ENCODE assay signal across 8 mouse cellular contexts in genomic region chr4:147940111-147940510, GRCm38 (mm10). TPM values are rescaled to one million over a fixed set of nuclear protein-coding genes. Genes with fewer than 3 reads are reported as not detected.
DNase-seq lines count a peak whose midpoint lies in the region; ATAC-seq and TF ChIP-seq lines count a peak whose summit lies in the region.

No protein-coding gene starts in this region.

- peak overlapping the region; percentile 95 for H3K4me2 ChIP-seq in kidney, postnatal 0 days (ENCODE audit: low read length)
- H3K4me2 ChIP-seq in neural tube, embryonic 14.5 days (ENCODE audit: low read depth, low read length), result peak overlapping the region; percentile 98; the same call in 1 of the 2 replicates

- DNase-seq in embryo, embryonic 11 days, result peak; percentile 25
- no peak for DNase-seq in embryo, embryonic 10 days (ENCODE audit: low spot score)
- peak; percentile 37 for DNase-seq in kidney, postnatal 0 days (ENCODE audit: low spot score)

- WGBS in kidney, postnatal 0 days, result 32% methylated on average over 9 of the region's 9 CpGs
- 46% methylated on average over 9 of the region's 9 CpGs for WGBS in neural tube, embryonic 14.5 days

- H3K4me1 ChIP-seq in megakaryocyte, embryonic 14.5 days, result peaks cover 87% of the 10 kb centered on the region
- peaks cover 35% of the 10 kb centered on the region for H3K4me1 ChIP-seq in kidney, postnatal 0 days (replicated peaks; ENCODE audit: insufficient read depth, low read length)
- peaks cover 16% of the 10 kb centered on the region for H3K4me1 ChIP-seq in neural tube, embryonic 14.5 days (ENCODE audit: control insufficient read depth, insufficient read depth, low read length)

- H3K27me3 ChIP-seq in megakaryocyte, embryonic 14.5 days (replicated peaks), result peaks cover 2% of the 10 kb centered on the region
- H3K27me3 ChIP-seq in kidney, postnatal 0 days (ENCODE audit: insufficient read depth, low read length), result no peaks in the 10 kb centered on the region
- H3K27me3 ChIP-seq in neural tube, embryonic 14.5 days (ENCODE audit: control insufficient read depth, insufficient read depth, low read length), result peaks cover 3% of the 10 kb centered on the region

- no peaks in the 10 kb centered on the region for H3K9me3 ChIP-seq in megakaryocyte, embryonic 14.5 days
- H3K9me3 ChIP-seq in kidney, postnatal 0 days (replicated peaks; ENCODE audit: low read length), result no peaks in the 10 kb centered on the region
- H3K9me3 ChIP-seq in neural tube, embryonic 14.5 days (ENCODE audit: control insufficient read depth, low read length), result no peaks in the 10 kb centered on the region

- ATAC-seq in megakaryocyte, adult 5-6 weeks (ENCODE audit: poor library complexity, severe bottlenecking), result no peak
- ATAC-seq in kidney, postnatal 0 days (replicated peaks; ENCODE audit: low FRiP score, low read depth), result no peak
- ATAC-seq in neural tube, embryonic 14.5 days (ENCODE audit: low read depth), result no peak
- no peak for ATAC-seq in inflammation-experienced regulatory T-cells, adult 6 months
- no peak for ATAC-seq in megakaryocyte progenitor cell, adult 5-6 weeks (replicated peaks; ENCODE audit: poor library complexity)

- H3K9ac ChIP-seq in kidney, postnatal 0 days (ENCODE audit: low read depth, low read length), result 0 out of 2 replicates have a peak overlapping the region, but pooled peaks have one; percentile 15
- H3K9ac ChIP-seq in neural tube, embryonic 14.5 days (replicated peaks; ENCODE audit: low read depth, low read length), result no peak overlapping the region

- peak overlapping the region; percentile 81 for H3K27ac ChIP-seq in kidney, postnatal 0 days
- peak overlapping the region; percentile 8 for H3K27ac ChIP-seq in neural tube, embryonic 14.5 days (ENCODE audit: low read depth, low read length)

- TF ChIP-seq CTCF in kidney, postnatal 0 days (IDR thresholded peaks at IDR 0.05; ENCODE audit: low read depth), result no peak

- H3K36me3 ChIP-seq in megakaryocyte, embryonic 14.5 days (replicated peaks; ENCODE audit: low read length), result peaks cover 28% of the 10 kb centered on the region
- H3K36me3 ChIP-seq in kidney, postnatal 0 days (ENCODE audit: insufficient read depth, low read length), result peaks cover 6% of the 10 kb centered on the region; the same call in 1 of the 2 replicates
- H3K36me3 ChIP-seq in neural tube, embryonic 14.5 days (ENCODE audit: control insufficient read depth, insufficient read depth, low read length), result peaks cover 7% of the 10 kb centered on the region

- H3K4me3 ChIP-seq in megakaryocyte, embryonic 14.5 days (replicated peaks), result peak overlapping the region; percentile 100
- peak overlapping the region; percentile 8; the same call in 1 of the 2 replicates for H3K4me3 ChIP-seq in kidney, postnatal 0 days (replicated peaks; ENCODE audit: low read depth, low read length)
- no peak overlapping the region for H3K4me3 ChIP-seq in neural tube, embryonic 14.5 days (ENCODE audit: low read depth, low read length)

RNA-seq across cellular contexts. Expression of gene 2510039O18Rik, which starts 0.6 kb away (rescaled TPM):
- 87.3 and 131 TPM in 2 replicates for polyA plus RNA-seq in megakaryocyte, embryonic 14.5 days (2012; ENCODE audit: insufficient read depth, low replicate concordance)
- 39.4 and 41.4 TPM in 2 replicates for total RNA-seq in megakaryocyte, adult 5-6 weeks (2015)
- 42.1 and 45.5 TPM in 2 replicates for total RNA-seq in megakaryocyte, adult 5-6 weeks (2017)
- 17.0 and 21.1 TPM in 2 replicates for polyA plus RNA-seq in kidney, postnatal 0 days (2015; fragmentation: Nextera tagmentation; extraction: Ambion mirVana)
- polyA plus RNA-seq in neural tube, embryonic 14.5 days (2014; fragmentation: Nextera tagmentation; extraction: Ambion mirVana), result 14.9 and 17.4 TPM in 2 replicates
- polyA plus RNA-seq in inflammation-experienced regulatory T-cells, adult 6 months (2017; shearing (Covaris generic)), result 10 to 100 TPM in 1 of 3 experiments, 1 to 10 TPM in 2; 7.2 to 11.6 (median 8.3) TPM
- 32.9 and 34.2 TPM in 2 replicates for total RNA-seq in megakaryocyte progenitor cell, adult 5-6 weeks (2015)
- total RNA-seq in megakaryocyte progenitor cell, adult 5-6 weeks (2017), result 30.4 and 38.6 TPM in 2 replicates

RNA-seq across cellular contexts. Expression of gene Plod1, which starts 3.5 kb away (rescaled TPM):
- polyA plus RNA-seq in megakaryocyte, embryonic 14.5 days (2012; ENCODE audit: insufficient read depth, low replicate concordance), result 11.8 and 14.9 TPM in 2 replicates
- 10.5 TPM in 2 replicates for total RNA-seq in megakaryocyte, adult 5-6 weeks (2015)
- total RNA-seq in megakaryocyte, adult 5-6 weeks (2017), result 22.9 and 25.7 TPM in 2 replicates
- 38.1 and 38.2 TPM in 2 replicates for polyA plus RNA-seq in kidney, postnatal 0 days (2015; fragmentation: Nextera tagmentation; extraction: Ambion mirVana)
- 15.6 and 29.7 TPM in 2 replicates for polyA plus RNA-seq in neural tube, embryonic 14.5 days (2014; fragmentation: Nextera tagmentation; extraction: Ambion mirVana)
- polyA plus RNA-seq in inflammation-experienced regulatory T-cells, adult 6 months (2017; shearing (Covaris generic)), result 1 to 10 TPM; 1.3 to 4.5 (median 3.1) TPM
- total RNA-seq in megakaryocyte progenitor cell, adult 5-6 weeks (2015), result 4.8 and 5.6 TPM in 2 replicates
- total RNA-seq in megakaryocyte progenitor cell, adult 5-6 weeks (2017), result 10.5 and 12.2 TPM in 2 replicates

RNA-seq across cellular contexts. Expression of gene Mfn2, which starts 35.6 kb away (rescaled TPM):
- polyA plus RNA-seq in megakaryocyte, embryonic 14.5 days (2012; ENCODE audit: insufficient read depth, low replicate concordance), result 19.0 and 25.4 TPM in 2 replicates
- 12.5 and 12.7 TPM in 2 replicates for total RNA-seq in megakaryocyte, adult 5-6 weeks (2015)
- 15.7 and 17.4 TPM in 2 replicates for total RNA-seq in megakaryocyte, adult 5-6 weeks (2017)
- polyA plus RNA-seq in kidney, postnatal 0 days (2015; fragmentation: Nextera tagmentation; extraction: Ambion mirVana), result 28.9 and 33.8 TPM in 2 replicates
- 72.1 and 94.4 TPM in 2 replicates for polyA plus RNA-seq in neural tube, embryonic 14.5 days (2014; fragmentation: Nextera tagmentation; extraction: Ambion mirVana)
- polyA plus RNA-seq in inflammation-experienced regulatory T-cells, adult 6 months (2017; shearing (Covaris generic)), result 10 to 100 TPM; 20.5 to 25.5 (median 21.2) TPM
- total RNA-seq in megakaryocyte progenitor cell, adult 5-6 weeks (2015), result 24.3 and 25.0 TPM in 2 replicates
- total RNA-seq in megakaryocyte progenitor cell, adult 5-6 weeks (2017), result 29.1 and 33.6 TPM in 2 replicates

RNA-seq across cellular contexts. Expression of gene Nppb, which starts 45.5 kb away (rescaled TPM):
- polyA plus RNA-seq in megakaryocyte, embryonic 14.5 days (2012; ENCODE audit: insufficient read depth, low replicate concordance), result not detected in 2 replicates
- not detected in 2 replicates for total RNA-seq in megakaryocyte, adult 5-6 weeks (2015)
- not detected in 2 replicates for total RNA-seq in megakaryocyte, adult 5-6 weeks (2017)
- not detected in 2 replicates for polyA plus RNA-seq in kidney, postnatal 0 days (2015; fragmentation: Nextera tagmentation; extraction: Ambion mirVana)
- 0.36 and 0.55 TPM in 2 replicates for polyA plus RNA-seq in neural tube, embryonic 14.5 days (2014; fragmentation: Nextera tagmentation; extraction: Ambion mirVana)
- polyA plus RNA-seq in inflammation-experienced regulatory T-cells, adult 6 months (2017; shearing (Covaris generic)), result not detected
- total RNA-seq in megakaryocyte progenitor cell, adult 5-6 weeks (2015), result not detected in 2 replicates
- total RNA-seq in megakaryocyte progenitor cell, adult 5-6 weeks (2017), result not detected in 2 replicates
